Mouse (Mus musculus): Measurements from ENCODE around the gene Ube2t. TPM values are rescaled to one million over a fixed set of nuclear protein-coding genes. Genes with fewer than 3 reads are reported as not detected.
A peak's percentile ranks its signal among the peaks of the same experiment; 100 is the strongest.

Gene Ube2t
- polyA plus RNA-seq (2017; shearing (Covaris generic)): 10 to 100 TPM; 15.9 to 18.1 TPM

- ATAC-seq: peak; percentile 100
Observed at GRCm38 (mm10) chr1:134962053-134962803, at the start of gene Ube2t. Gene Ube2t, plus strand, starts transcription at chr1:134962565.

GRCm38 (mm10) chr1:134913535-134913934, 48.8 kb upstream of the Ube2t start:
- no peak for ATAC-seq

DNA sequence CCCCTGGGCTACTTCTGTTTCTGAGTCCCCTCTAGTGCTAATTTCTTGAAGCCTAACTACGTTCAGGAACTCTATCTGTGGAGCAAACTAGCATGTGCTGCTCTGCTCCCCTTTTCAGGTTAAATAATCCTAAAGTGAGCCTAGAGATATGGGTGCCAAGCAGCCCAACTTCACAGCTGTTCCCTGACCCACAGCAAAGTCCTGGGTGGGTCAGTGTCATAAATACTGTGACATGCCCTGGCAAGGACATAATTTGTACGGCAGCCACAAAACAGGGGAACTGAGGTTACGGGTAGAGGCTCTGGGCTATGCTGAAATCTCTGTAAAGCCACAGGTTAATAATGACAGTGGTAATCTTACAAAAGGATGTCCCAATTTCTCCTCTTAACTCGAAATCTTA, 46.9 kb upstream of the Ube2t start:
- no peak for ATAC-seq

- no peak for ATAC-seq
Observed at GRCm38 (mm10) chr1:134919010-134919409, 43.4 kb upstream of the Ube2t start.

DNA sequence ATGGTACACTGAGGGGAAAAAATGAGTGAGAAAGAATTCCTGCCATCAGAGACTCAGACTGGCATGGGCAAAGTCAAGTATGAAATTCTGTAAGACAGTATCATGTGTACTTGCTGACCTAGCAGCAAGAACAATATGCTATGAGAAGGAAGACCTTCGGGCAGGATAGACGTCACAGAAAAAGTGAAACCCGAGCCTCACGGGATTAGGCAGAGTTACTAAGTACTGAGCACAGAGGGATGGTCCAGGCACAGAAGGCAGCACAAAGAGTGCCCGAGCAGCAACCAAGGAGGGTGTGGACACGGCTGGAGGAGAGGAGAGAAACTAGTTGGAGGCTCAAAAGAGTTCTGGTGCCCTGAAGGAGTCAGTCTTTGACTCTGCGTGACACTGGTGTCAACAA, 29.9 kb upstream of the Ube2t start:
- ATAC-seq: no peak

- ATAC-seq: no peak
Observed at GRCm38 (mm10) chr1:134936335-134936734, 26.0 kb upstream of the Ube2t start.

GRCm38 (mm10) chr1:134938233-134938632, 24.1 kb upstream of the Ube2t start:
- no peak for ATAC-seq

DNA sequence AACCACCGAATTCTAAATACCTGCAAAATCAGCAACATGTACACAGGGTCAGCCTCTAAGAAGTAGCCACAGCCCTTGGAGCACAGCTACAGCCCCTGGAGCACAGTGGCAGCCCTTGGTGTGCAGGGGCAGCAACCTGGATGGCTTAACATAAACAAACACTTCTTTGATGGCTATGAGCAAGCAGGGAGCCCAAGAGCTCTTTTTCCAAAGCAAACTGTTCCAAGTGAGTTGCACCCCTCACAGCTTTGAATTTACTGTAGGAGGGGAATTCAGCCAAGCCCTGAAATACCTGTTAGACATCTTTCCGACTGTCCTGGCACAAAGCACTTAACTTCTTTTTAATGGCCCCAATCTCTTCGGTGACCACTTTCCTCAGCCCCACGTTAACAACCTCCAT, 21.5 kb upstream of the Ube2t start:
- ATAC-seq: no peak

GRCm38 (mm10) chr1:134942898-134943297, 19.5 kb upstream of the Ube2t start:
- ATAC-seq: no peak

DNA sequence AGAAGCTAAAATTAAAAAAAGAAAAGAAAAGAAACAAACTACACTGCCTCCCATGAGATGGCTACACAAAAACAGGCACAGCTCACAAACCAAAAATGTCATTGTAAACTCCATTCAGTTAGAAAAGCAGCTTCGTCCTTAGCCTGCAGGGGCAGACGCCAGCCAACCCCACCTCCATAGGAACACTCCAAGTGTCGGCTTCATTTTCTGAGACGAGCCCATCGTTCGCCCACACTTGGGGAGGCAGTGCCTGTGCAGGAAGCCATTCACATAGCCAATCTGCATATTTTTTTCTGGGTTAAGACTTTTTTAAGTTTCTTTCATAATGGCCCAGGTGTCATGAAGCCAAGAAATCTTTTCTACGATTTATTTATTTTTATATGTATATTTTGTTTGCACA, 14.8 kb upstream of the Ube2t start:
- no peak for ATAC-seq

DNA sequence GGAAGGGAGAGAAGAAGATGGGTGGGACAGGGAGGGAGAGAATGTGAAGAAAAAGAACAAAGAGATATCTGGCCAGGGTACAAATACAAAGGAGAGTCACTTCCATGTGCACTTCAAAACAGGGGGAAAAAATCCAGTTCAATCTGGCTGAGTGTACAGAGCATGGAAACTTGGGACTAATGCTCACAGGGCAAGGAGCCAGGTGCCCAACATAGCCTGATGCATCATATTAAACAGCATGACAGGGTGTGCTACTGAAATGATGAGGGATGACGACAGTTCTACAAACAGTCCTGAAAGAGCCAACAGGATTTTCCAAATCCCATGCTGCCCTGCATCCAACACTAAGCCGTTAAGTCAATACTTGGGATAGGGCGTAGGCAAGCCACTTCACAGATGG, 12.4 kb upstream of the Ube2t start:
- no peak for ATAC-seq

DNA sequence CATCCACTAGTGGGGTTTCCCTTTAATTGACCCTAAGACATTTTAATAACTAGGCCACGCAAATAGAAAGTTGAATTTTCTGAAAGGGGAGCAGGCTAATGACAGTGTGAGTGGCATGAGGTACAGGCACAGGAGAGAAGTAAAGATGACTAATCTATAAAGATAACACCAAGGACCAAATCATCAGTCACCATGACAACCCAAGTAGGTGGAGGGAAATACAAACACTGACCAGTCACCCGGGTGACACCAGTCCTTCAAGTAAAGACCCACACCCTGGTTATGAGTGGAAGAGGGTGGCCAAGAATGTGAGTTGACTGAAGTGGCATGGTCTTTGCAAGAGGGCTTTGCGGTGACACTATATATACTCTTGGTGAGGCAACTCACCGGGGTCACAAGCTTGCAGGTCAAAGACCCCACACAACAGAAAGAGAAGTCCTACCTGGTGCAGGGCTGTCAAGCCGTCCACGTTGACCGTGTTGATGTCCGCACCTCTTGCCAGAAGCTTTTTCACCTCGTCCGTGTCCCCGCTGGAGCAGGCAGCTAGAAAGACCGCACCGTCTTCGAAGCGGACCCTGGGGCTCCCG, 7.2 kb upstream of the Ube2t start:
- no peak for ATAC-seq

GRCm38 (mm10) chr1:134955637-134956176, 6.7 kb upstream of the Ube2t start, which contains the start of gene Ppp1r12b:
Gene Ppp1r12b, minus strand, starts transcription at chr1:134955942.
- peak; percentile 99 for ATAC-seq

DNA sequence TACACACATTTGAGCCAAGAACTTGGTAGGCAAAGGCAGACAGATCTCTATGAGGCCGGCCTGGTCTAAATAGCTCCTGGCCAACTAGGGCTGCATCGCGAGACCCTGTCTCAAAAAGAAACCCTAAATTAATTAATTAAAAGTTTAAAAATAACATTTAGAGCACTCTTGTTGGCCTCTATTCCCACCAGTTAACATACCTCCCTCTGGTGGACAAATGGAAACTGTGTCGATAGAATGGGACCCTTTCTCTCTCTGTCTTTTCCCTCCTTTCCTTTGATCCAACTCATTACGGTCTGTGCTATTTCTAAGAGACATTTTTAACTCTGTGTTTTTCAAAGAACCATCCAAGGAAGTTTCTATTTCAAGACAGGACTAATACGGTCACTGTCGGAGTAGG, 1.7 kb upstream of the Ube2t start:
- no peak for ATAC-seq

DNA sequence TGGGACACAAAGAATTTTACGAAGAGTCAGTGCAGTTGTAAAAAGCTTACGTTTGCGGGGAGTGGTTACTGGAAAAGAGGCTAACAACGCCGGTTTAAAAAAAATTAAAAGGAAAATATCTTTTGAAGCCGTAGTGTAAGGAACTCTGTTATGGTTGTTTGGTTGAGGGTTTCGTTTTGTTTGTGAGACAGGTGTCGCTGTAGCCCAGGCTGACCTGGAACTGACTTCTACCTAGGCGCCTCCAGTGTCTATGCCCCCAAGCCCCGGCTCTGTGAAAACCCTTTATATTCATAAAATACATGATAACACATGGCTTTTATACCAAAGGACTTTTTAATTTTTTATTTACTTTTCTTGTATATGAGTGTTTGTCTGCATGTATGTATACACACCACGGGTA, 456 bp downstream of the Ube2t start:
- peak; percentile 48 for ATAC-seq

DNA sequence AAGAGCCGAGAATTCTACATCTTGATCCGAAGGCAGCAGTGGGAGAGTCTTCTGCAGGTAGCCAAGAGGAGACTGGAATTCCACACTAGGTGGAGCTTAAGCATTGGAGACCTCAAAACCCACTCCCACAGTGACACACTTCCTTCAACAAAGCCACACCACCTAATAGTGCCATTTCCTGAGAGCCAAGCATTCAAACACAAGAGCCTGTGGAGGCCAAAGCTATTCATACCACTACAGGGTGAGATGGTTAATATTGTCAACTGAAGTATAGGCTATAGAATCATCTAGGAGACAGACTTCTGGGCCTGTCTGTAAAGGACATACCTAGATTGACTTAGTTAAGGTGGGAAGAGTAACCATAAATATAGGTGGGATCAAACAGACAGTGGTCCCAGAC, 3.1 kb downstream of the Ube2t start:
- no peak for ATAC-seq

- ATAC-seq: no peak
Observed at GRCm38 (mm10) chr1:134972920-134973319, 10.6 kb downstream of the Ube2t start.

GRCm38 (mm10) chr1:134987173-134987961, 25.0 kb downstream of the Ube2t start:
- ATAC-seq: peak; percentile 36

GRCm38 (mm10) chr1:134987962-134988341, 25.6 kb downstream of the Ube2t start:
- no peak for ATAC-seq

DNA sequence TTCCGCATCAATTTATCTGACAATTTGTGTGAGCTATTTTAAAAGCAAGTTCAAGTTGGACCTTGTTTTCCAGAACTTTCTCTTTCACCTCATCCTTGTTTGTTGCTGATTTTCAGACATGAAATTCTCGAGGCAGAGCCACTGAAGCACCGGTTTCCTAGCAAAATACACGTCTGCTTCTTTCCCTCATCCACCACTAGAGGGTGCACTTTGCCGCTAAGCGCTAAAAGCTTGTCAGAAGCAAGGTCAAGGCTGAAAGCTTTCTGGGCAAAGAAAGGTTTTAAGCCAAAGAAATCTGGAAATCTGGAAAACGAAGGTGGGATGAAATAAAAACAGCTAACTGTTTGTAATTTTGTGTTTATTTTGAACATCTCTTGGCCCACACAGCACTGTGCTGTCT, 27.0 kb downstream of the Ube2t start:
- ATAC-seq: peak; percentile 49

DNA sequence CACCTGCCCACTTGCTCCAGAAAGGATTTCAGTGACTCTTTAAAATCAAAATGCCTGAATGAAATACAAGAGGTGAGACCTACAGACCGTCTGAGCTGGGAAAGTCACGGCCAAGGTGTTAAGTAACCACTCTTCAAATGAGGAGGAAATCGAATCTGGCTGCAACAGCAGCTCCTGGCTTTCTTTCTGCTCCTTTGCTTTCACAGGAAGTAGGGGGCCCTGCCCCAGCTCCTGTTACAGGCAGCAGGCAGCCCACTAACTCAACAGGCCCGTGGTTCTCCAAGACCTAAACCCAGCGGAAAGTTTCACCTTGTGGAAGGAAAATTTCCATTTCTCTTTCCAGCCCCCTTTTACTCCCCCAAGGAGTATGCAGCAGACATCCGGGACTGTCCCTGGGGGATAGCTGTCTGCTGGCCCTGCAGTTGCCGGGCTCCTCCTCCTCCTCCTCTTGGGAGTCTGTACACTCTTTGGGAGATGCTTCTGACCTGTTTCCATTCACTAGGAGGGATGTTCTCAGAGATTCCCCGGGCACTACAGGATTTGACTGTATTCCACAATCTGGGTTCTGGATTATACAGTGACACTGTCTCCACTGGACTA, 29.8 kb downstream of the Ube2t start:
- no peak for ATAC-seq

- ATAC-seq: no peak
Observed at GRCm38 (mm10) chr1:134994739-134995138, 32.4 kb downstream of the Ube2t start.

- no peak for ATAC-seq
Observed at GRCm38 (mm10) chr1:134995437-134995836, 33.1 kb downstream of the Ube2t start.

Data from activated CD4-positive, CD25-positive, alpha-beta regulatory T cell, adult 4 months (primary cell).